Mouse (Mus musculus): ENCODE results near the gene Galnt16. TPM values are rescaled to one million over a fixed set of nuclear protein-coding genes. Genes with fewer than 3 reads are reported as not detected.

Galnt16 gene
- polyA plus RNA-seq, 1 experiment from 2014 or later, result 29.4 TPM

GRCm38 (mm10) chr12:80574318-80574717, 56.2 kb downstream of the Galnt16 start:
- peak overlapping the region; percentile 60 for H3K27ac ChIP-seq
- no peaks in the 10 kb centered on the region for H3K9me3 ChIP-seq
- H3K9ac ChIP-seq, result no peak overlapping the region
- H3K4me3 ChIP-seq (replicated peaks), result no peak overlapping the region
- H3K36me3 ChIP-seq (replicated peaks), result peaks cover 17% of the 10 kb centered on the region
- H3K4me1 ChIP-seq, result peaks cover 13% of the 10 kb centered on the region
- no peaks in the 10 kb centered on the region for H3K27me3 ChIP-seq
- no peak overlapping the region for H3K4me2 ChIP-seq
- 90% methylated on average over 4 of the region's 4 CpGs for WGBS
- no peak for ATAC-seq (ENCODE audit: low FRiP score)

GRCm38 (mm10) chr12:80574825-80575371, 56.8 kb downstream of the Galnt16 start:
- peak overlapping the region; percentile 60 for H3K27ac ChIP-seq
- H3K4me1 ChIP-seq, result peaks cover 13% of the 10 kb centered on the region
- H3K9me3 ChIP-seq, result no peaks in the 10 kb centered on the region
- H3K4me3 ChIP-seq (replicated peaks), result no peak overlapping the region
- peak overlapping the region; percentile 25; the same call in 1 of the 2 replicates for H3K9ac ChIP-seq
- no peak overlapping the region for H3K4me2 ChIP-seq
- WGBS, result 33% methylated on average over 15 of the region's 15 CpGs
- ATAC-seq (ENCODE audit: low FRiP score), result no peak
- no peaks in the 10 kb centered on the region for H3K27me3 ChIP-seq
- peaks cover 17% of the 10 kb centered on the region for H3K36me3 ChIP-seq (replicated peaks)

- H3K36me3 ChIP-seq (replicated peaks), result peaks cover 27% of the 10 kb centered on the region
- no peak overlapping the region for H3K4me3 ChIP-seq (replicated peaks)
- H3K4me2 ChIP-seq, result no peak overlapping the region
- WGBS, result 70% methylated on average over 5 of the region's 5 CpGs
- H3K27ac ChIP-seq, result no peak overlapping the region
- H3K27me3 ChIP-seq, result no peaks in the 10 kb centered on the region
- ATAC-seq (ENCODE audit: low FRiP score), result no peak
- peaks cover 13% of the 10 kb centered on the region for H3K4me1 ChIP-seq
- no peak overlapping the region for H3K9ac ChIP-seq
- no peaks in the 10 kb centered on the region for H3K9me3 ChIP-seq
These were observed 59.0 kb downstream of the Galnt16 start for GRCm38 (mm10) chr12:80577049-80577448.

- WGBS, result 79% methylated on average over 5 of the region's 5 CpGs
- no peak overlapping the region for H3K9ac ChIP-seq
- H3K4me1 ChIP-seq, result no peaks in the 10 kb centered on the region
- H3K9me3 ChIP-seq, result no peaks in the 10 kb centered on the region
- H3K4me3 ChIP-seq (replicated peaks), result no peak overlapping the region
- no peak overlapping the region for H3K27ac ChIP-seq
- peaks cover 41% of the 10 kb centered on the region for H3K36me3 ChIP-seq (replicated peaks)
- no peak for ATAC-seq (ENCODE audit: low FRiP score)
- no peak overlapping the region for H3K4me2 ChIP-seq
- no peaks in the 10 kb centered on the region for H3K27me3 ChIP-seq
These were observed 63.3 kb downstream of the Galnt16 start for GRCm38 (mm10) chr12:80581357-80581756.

- no peaks in the 10 kb centered on the region for H3K4me1 ChIP-seq
- no peak overlapping the region for H3K4me3 ChIP-seq (replicated peaks)
- peaks cover 66% of the 10 kb centered on the region for H3K36me3 ChIP-seq (replicated peaks)
- 34% methylated on average over 2 of the region's 2 CpGs for WGBS
- ATAC-seq (ENCODE audit: low FRiP score), result no peak
- no peak overlapping the region for H3K9ac ChIP-seq
- no peak overlapping the region for H3K4me2 ChIP-seq
- H3K27me3 ChIP-seq, result no peaks in the 10 kb centered on the region
- H3K9me3 ChIP-seq, result no peaks in the 10 kb centered on the region
- no peak overlapping the region for H3K27ac ChIP-seq
These were observed 66.9 kb downstream of the Galnt16 start for GRCm38 (mm10) chr12:80584973-80585372.

- Histone ChIP-seq H3K9me3 (no peaks in the 10 kb centered on the region), H3K4me1 (peaks cover 4% of the 10 kb centered on the region), H3K27ac (no peak overlapping the region), H3K9ac (no peak overlapping the region), H3K36me3 (replicated peaks) (peaks cover 62% of the 10 kb centered on the region), H3K4me2 (no peak overlapping the region), H3K4me3 (replicated peaks) (no peak overlapping the region), H3K27me3 (no peaks in the 10 kb centered on the region)
- WGBS, result 95% methylated on average over 4 of the region's 4 CpGs
- ATAC-seq (ENCODE audit: low FRiP score), result no peak
These were observed 76.1 kb downstream of the Galnt16 start for GRCm38 (mm10) chr12:80594141-80594540.

- no peak for ATAC-seq (ENCODE audit: low FRiP score)
- H3K27ac ChIP-seq, result no peak overlapping the region
- WGBS, result 95% methylated on average over 4 of the region's 4 CpGs
- H3K4me2 ChIP-seq, result no peak overlapping the region
- peaks cover 4% of the 10 kb centered on the region for H3K4me1 ChIP-seq
- H3K4me3 ChIP-seq (replicated peaks), result no peak overlapping the region
- no peak overlapping the region for H3K9ac ChIP-seq
- H3K36me3 ChIP-seq (replicated peaks), result peaks cover 57% of the 10 kb centered on the region
- H3K27me3 ChIP-seq, result no peaks in the 10 kb centered on the region
- no peaks in the 10 kb centered on the region for H3K9me3 ChIP-seq
These were observed 76.7 kb downstream of the Galnt16 start for GRCm38 (mm10) chr12:80594781-80595180.

GRCm38 (mm10) chr12:80595566-80595965, 77.5 kb downstream of the Galnt16 start:
- no peaks in the 10 kb centered on the region for H3K27me3 ChIP-seq
- H3K9me3 ChIP-seq, result no peaks in the 10 kb centered on the region
- H3K4me2 ChIP-seq, result no peak overlapping the region
- WGBS, result 95% methylated on average over 4 of the region's 4 CpGs
- H3K4me3 ChIP-seq (replicated peaks), result no peak overlapping the region
- H3K27ac ChIP-seq, result no peak overlapping the region
- peaks cover 4% of the 10 kb centered on the region for H3K4me1 ChIP-seq
- no peak for ATAC-seq (ENCODE audit: low FRiP score)
- no peak overlapping the region for H3K9ac ChIP-seq
- H3K36me3 ChIP-seq (replicated peaks), result peaks cover 51% of the 10 kb centered on the region

- 92% methylated on average over 4 of the region's 4 CpGs for WGBS
- Histone ChIP-seq H3K9ac (no peak overlapping the region), H3K36me3 (replicated peaks) (peaks cover 51% of the 10 kb centered on the region), H3K27ac (no peak overlapping the region), H3K4me3 (replicated peaks) (no peak overlapping the region), H3K4me2 (no peak overlapping the region), H3K4me1 (peaks cover 4% of the 10 kb centered on the region), H3K27me3 (no peaks in the 10 kb centered on the region), H3K9me3 (no peaks in the 10 kb centered on the region)
- no peak for ATAC-seq (ENCODE audit: low FRiP score)
These were observed 77.9 kb downstream of the Galnt16 start for GRCm38 (mm10) chr12:80595968-80596367.

GRCm38 (mm10) chr12:80598236-80598635, 80.2 kb downstream of the Galnt16 start:
- Histone ChIP-seq H3K27me3 (no peaks in the 10 kb centered on the region), H3K27ac (peak overlapping the region; percentile 44; the same call in 1 of the 2 replicates), H3K4me3 (replicated peaks) (no peak overlapping the region), H3K4me1 (peaks cover 4% of the 10 kb centered on the region), H3K9me3 (no peaks in the 10 kb centered on the region), H3K36me3 (replicated peaks) (peaks cover 50% of the 10 kb centered on the region), H3K9ac (0 out of 2 replicates have a peak overlapping the region, but pooled peaks have one; percentile 7), H3K4me2 (no peak overlapping the region)
- ATAC-seq (ENCODE audit: low FRiP score), result no peak
- 54% methylated on average over 7 of the region's 7 CpGs for WGBS

- H3K36me3 ChIP-seq (replicated peaks), result peaks cover 49% of the 10 kb centered on the region
- H3K4me3 ChIP-seq (replicated peaks), result no peak overlapping the region
- no peak for ATAC-seq (ENCODE audit: low FRiP score)
- H3K9ac ChIP-seq, result peak overlapping the region; percentile 7; the same call in 1 of the 2 replicates
- no peak overlapping the region for H3K4me2 ChIP-seq
- H3K4me1 ChIP-seq, result peaks cover 4% of the 10 kb centered on the region
- 42% methylated on average over 6 of the region's 6 CpGs for WGBS
- H3K9me3 ChIP-seq, result no peaks in the 10 kb centered on the region
- no peak overlapping the region for H3K27ac ChIP-seq
- H3K27me3 ChIP-seq, result no peaks in the 10 kb centered on the region
These were observed 80.7 kb downstream of the Galnt16 start for GRCm38 (mm10) chr12:80598756-80599155.

GRCm38 (mm10) chr12:80601597-80602269, 83.7 kb downstream of the Galnt16 start:
- WGBS, result 88% methylated on average over 9 of the region's 9 CpGs
- Histone ChIP-seq H3K9me3 (no peaks in the 10 kb centered on the region), H3K36me3 (replicated peaks) (peaks cover 48% of the 10 kb centered on the region), H3K4me3 (replicated peaks) (no peak overlapping the region), H3K4me2 (no peak overlapping the region), H3K27me3 (no peaks in the 10 kb centered on the region), H3K27ac (no peak overlapping the region), H3K9ac (no peak overlapping the region), H3K4me1 (peaks cover 4% of the 10 kb centered on the region)
- no peak for ATAC-seq (ENCODE audit: low FRiP score)

GRCm38 (mm10) chr12:80602432-80602831, 84.4 kb downstream of the Galnt16 start:
- Histone ChIP-seq H3K9ac (no peak overlapping the region), H3K36me3 (replicated peaks) (peaks cover 44% of the 10 kb centered on the region), H3K27ac (no peak overlapping the region), H3K4me1 (peaks cover 4% of the 10 kb centered on the region), H3K4me2 (no peak overlapping the region), H3K27me3 (no peaks in the 10 kb centered on the region), H3K9me3 (no peaks in the 10 kb centered on the region), H3K4me3 (replicated peaks) (no peak overlapping the region)
- 94% methylated on average over 5 of the region's 5 CpGs for WGBS
- ATAC-seq (ENCODE audit: low FRiP score), result no peak

All from forebrain, embryonic 12.5 days (tissue).